Mouse (Mus musculus): ENCODE data around the gene Anapc15-ps. TPM values are rescaled to one million over a fixed set of nuclear protein-coding genes. Genes with fewer than 3 reads are reported as not detected.

Gene Anapc15-ps
- polyA plus RNA-seq, 1 experiment from 2014 or later: not detected

GRCm38 (mm10) chr10:95677356-95678109 is 4.3 kb upstream of the Anapc15-ps start:
- H3K27me3 ChIP-seq (replicated peaks; ENCODE audit: low read depth, poor library complexity, severe bottlenecking): no peaks in the 10 kb centered on the region
- peak overlapping the region; percentile 19; the same call in 1 of the 2 replicates for H3K27ac ChIP-seq (replicated peaks)
- 69% methylated on average over 22 of the region's 22 CpGs for WGBS

GRCm38 (mm10) chr10:95676991-95677355 is 3.7 kb upstream of the Anapc15-ps start:
- WGBS: 79% methylated on average over 5 of the region's 5 CpGs
- Histone ChIP-seq H3K27ac (replicated peaks) (no peak overlapping the region), H3K9me3 (no peaks in the 10 kb centered on the region), H3K4me1 (peaks cover 33% of the 10 kb centered on the region), H3K4me3 (no peak overlapping the region), H3K27me3 (replicated peaks; ENCODE audit: low read depth, poor library complexity, severe bottlenecking) (no peaks in the 10 kb centered on the region), H3K36me3 (replicated peaks) (no peaks in the 10 kb centered on the region)
- no peak for DNase-seq (ENCODE audit: low spot score)

More at GRCm38 (mm10) chr10:95677356-95678109, 4.3 kb upstream of the Anapc15-ps start:
- DNase-seq (ENCODE audit: low spot score): peak; percentile 30
- Histone ChIP-seq H3K36me3 (replicated peaks) (no peaks in the 10 kb centered on the region), H3K9me3 (no peaks in the 10 kb centered on the region), H3K4me3 (peak overlapping the region; percentile 20; the same call in 1 of the 2 replicates), H3K4me1 (peaks cover 29% of the 10 kb centered on the region)

DNA sequence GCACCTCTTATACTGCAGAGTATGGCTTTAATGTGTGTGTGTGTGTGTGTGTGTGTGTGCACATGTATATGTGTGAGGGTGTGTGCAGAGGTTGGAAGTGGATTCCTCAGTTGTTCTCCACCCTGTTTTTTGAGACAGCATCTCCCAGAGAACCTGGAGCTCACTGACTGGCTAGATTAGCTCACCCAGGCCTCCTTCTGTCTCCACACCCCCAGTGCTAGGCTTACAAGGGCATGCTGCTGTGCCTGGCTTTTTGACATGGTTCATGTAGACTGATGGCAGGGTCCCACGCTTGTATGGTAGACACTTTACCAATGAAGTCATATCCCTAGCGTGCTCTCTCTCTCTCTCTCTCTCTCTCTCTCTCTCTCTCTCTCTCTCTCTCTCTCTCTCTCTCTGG is 3.1 kb upstream of the Anapc15-ps start:
- WGBS: 88% methylated on average over 2 of the region's 2 CpGs
- no peaks in the 10 kb centered on the region for H3K27me3 ChIP-seq (replicated peaks; ENCODE audit: low read depth, poor library complexity, severe bottlenecking)

DNA sequence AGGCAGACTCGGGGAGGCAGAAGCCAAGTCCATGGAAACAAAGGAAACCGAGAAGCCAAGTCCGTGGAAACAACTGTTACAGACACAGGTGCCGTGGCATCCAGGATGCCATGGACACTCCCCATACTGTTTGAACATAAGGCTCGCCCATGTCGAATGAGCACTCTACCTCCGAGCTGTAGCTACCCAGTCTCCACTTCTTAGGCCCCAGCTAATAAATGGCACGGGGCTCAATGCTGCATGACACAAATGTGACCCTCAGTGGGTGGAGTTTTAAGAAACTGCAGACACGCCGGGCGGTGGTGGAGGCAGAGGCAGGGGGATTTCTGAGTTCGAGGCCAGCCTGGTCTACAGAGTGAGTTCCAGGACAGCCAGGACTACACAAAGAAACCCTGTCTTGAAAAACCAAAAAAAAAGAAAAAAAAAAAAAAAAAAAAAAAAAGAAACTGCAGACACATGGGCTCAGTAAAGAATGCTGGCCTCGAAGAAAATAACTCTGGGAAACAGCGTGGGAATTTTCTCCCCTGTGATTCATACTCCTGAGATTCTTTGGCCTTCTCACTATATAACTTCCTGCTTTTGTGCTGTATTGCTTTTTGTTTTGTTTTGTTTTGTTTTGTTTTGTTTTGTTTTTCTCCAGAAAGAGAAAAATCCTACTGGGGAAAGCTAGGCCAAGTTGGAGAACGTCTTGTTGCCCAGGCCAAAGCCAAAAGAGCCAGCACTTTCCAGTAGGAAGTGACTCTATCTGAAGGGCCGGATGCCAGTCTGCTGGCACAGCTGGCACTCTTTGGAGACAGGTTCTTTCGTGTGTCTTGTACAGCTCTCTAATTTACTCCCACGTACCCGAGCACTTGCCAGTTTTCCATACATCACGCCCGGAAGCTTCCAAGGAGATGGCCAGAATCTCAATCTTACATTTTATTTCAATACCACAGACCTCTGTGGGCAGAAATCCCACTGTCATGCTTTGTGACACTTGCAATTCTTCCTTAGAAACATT is 2.2 kb downstream of the Anapc15-ps start:
- H3K27me3 ChIP-seq (replicated peaks; ENCODE audit: low read depth, poor library complexity, severe bottlenecking): no peaks in the 10 kb centered on the region
- H3K4me3 ChIP-seq: no peak overlapping the region
- no peak for DNase-seq (ENCODE audit: low spot score)
- 0 out of 2 replicates have a peak, but pooled peaks cover 8% of the 10 kb centered on the region for H3K4me1 ChIP-seq
- no peaks in the 10 kb centered on the region for H3K9me3 ChIP-seq
- H3K27ac ChIP-seq (replicated peaks): no peak overlapping the region
- 88% methylated on average over 21 of the region's 21 CpGs for WGBS
- H3K36me3 ChIP-seq (replicated peaks): no peaks in the 10 kb centered on the region

More for the DNA sequence above, 3.1 kb upstream of the Anapc15-ps start:
- Histone ChIP-seq H3K36me3 (replicated peaks) (no peaks in the 10 kb centered on the region), H3K27ac (replicated peaks) (no peak overlapping the region), H3K9me3 (no peaks in the 10 kb centered on the region), H3K4me3 (no peak overlapping the region), H3K4me1 (peaks cover 34% of the 10 kb centered on the region)
- DNase-seq (ENCODE audit: low spot score): no peak

GRCm38 (mm10) chr10:95669872-95670271 is 3.4 kb downstream of the Anapc15-ps start:
- no peak for DNase-seq (ENCODE audit: low spot score)
- no peaks in the 10 kb centered on the region for H3K36me3 ChIP-seq (replicated peaks)
- no peak overlapping the region for H3K27ac ChIP-seq (replicated peaks)
- H3K9me3 ChIP-seq: no peaks in the 10 kb centered on the region
- WGBS: 85% methylated on average over 4 of the region's 4 CpGs
- no peaks in the 10 kb centered on the region for H3K27me3 ChIP-seq (replicated peaks; ENCODE audit: low read depth, poor library complexity, severe bottlenecking)
- H3K4me3 ChIP-seq: no peak overlapping the region
- peaks cover 13% of the 10 kb centered on the region; the same call in 1 of the 2 replicates for H3K4me1 ChIP-seq

GRCm38 (mm10) chr10:95669034-95669433 is 4.2 kb downstream of the Anapc15-ps start:
- Histone ChIP-seq H3K4me3 (no peak overlapping the region), H3K36me3 (replicated peaks) (no peaks in the 10 kb centered on the region), H3K27ac (replicated peaks) (no peak overlapping the region), H3K27me3 (replicated peaks; ENCODE audit: low read depth, poor library complexity, severe bottlenecking) (no peaks in the 10 kb centered on the region), H3K9me3 (no peaks in the 10 kb centered on the region), H3K4me1 (peaks cover 13% of the 10 kb centered on the region; the same call in 1 of the 2 replicates)
- 87% methylated on average over 3 of the region's 3 CpGs for WGBS
- DNase-seq (ENCODE audit: low spot score): no peak

- DNase-seq (ENCODE audit: low spot score): no peak
- H3K27ac ChIP-seq (replicated peaks): no peak overlapping the region
- no peaks in the 10 kb centered on the region for H3K27me3 ChIP-seq (replicated peaks; ENCODE audit: low read depth, poor library complexity, severe bottlenecking)
- H3K4me3 ChIP-seq: no peak overlapping the region
- no peaks in the 10 kb centered on the region for H3K36me3 ChIP-seq (replicated peaks)
- H3K9me3 ChIP-seq: no peaks in the 10 kb centered on the region
- 61% methylated on average over 3 of the region's 3 CpGs for WGBS
- H3K4me1 ChIP-seq: peaks cover 13% of the 10 kb centered on the region; the same call in 1 of the 2 replicates
Observed at GRCm38 (mm10) chr10:95667371-95668030, 5.8 kb downstream of the Anapc15-ps start.

GRCm38 (mm10) chr10:95666791-95667190 is 6.5 kb downstream of the Anapc15-ps start:
- no peak overlapping the region for H3K27ac ChIP-seq (replicated peaks)
- H3K4me3 ChIP-seq: no peak overlapping the region
- no peaks in the 10 kb centered on the region for H3K9me3 ChIP-seq
- 74% methylated on average over 2 of the region's 2 CpGs for WGBS
- DNase-seq (ENCODE audit: low spot score): no peak
- no peaks in the 10 kb centered on the region for H3K27me3 ChIP-seq (replicated peaks; ENCODE audit: low read depth, poor library complexity, severe bottlenecking)
- peaks cover 9% of the 10 kb centered on the region; the same call in 1 of the 2 replicates for H3K4me1 ChIP-seq
- H3K36me3 ChIP-seq (replicated peaks): no peaks in the 10 kb centered on the region

- no peak for DNase-seq (ENCODE audit: low spot score)
- 39% methylated on average over 11 of the region's 11 CpGs for WGBS
- no peak overlapping the region for H3K27ac ChIP-seq (replicated peaks)
- H3K27me3 ChIP-seq (replicated peaks; ENCODE audit: low read depth, poor library complexity, severe bottlenecking): no peaks in the 10 kb centered on the region
- peaks cover 15% of the 10 kb centered on the region for H3K4me1 ChIP-seq
- H3K4me3 ChIP-seq: no peak overlapping the region
- no peaks in the 10 kb centered on the region for H3K9me3 ChIP-seq
- no peaks in the 10 kb centered on the region for H3K36me3 ChIP-seq (replicated peaks)
Observed at GRCm38 (mm10) chr10:95665426-95665990, 7.7 kb downstream of the Anapc15-ps start.

DNA sequence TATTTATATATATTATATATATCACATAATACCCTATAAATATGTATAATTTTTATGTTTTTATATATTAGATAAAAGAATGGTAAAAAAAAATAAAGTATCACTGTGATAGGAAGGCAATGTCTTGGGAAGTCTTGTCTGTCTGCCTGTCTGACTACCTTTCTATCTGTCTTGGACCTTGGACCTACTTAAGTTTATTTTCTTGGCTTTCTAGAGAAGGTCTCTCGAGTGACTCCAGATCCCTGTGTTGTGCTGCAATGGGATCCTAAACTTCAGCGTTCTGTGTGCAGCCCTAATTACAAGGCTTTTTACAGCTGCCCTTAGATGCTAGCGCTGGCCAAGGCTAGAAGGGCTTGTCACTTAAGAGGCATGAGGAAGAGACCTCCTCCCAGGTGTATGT is 8.6 kb downstream of the Anapc15-ps start:
- no peak overlapping the region for H3K4me3 ChIP-seq
- no peaks in the 10 kb centered on the region for H3K36me3 ChIP-seq (replicated peaks)
- no peak for DNase-seq (ENCODE audit: low spot score)
- peaks cover 24% of the 10 kb centered on the region for H3K4me1 ChIP-seq
- WGBS: 83% methylated on average over 3 of the region's 3 CpGs
- no peak overlapping the region for H3K27ac ChIP-seq (replicated peaks)
- H3K27me3 ChIP-seq (replicated peaks; ENCODE audit: low read depth, poor library complexity, severe bottlenecking): no peaks in the 10 kb centered on the region
- H3K9me3 ChIP-seq: no peaks in the 10 kb centered on the region

DNA sequence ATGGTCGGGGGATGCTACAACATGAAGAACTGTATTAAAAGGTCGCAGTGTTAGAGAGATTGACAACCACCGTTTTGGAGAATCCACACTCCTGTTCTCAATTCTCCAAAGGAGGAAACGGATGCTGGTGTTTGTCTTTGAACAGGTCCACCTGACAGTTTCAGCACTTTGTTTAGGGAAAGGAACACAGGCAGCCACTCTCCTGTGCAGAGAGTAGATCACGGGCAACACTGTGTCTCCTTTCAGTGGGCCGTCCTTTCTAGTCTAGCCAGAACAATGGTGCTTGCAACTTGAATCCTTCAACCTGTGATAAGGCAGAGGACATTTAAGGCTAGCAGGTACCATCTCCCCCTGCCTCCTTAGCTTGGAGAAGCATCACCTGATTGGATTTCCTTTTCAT is 12.9 kb downstream of the Anapc15-ps start:
- Histone ChIP-seq H3K36me3 (replicated peaks) (no peaks in the 10 kb centered on the region), H3K27me3 (replicated peaks; ENCODE audit: low read depth, poor library complexity, severe bottlenecking) (no peaks in the 10 kb centered on the region), H3K4me1 (peaks cover 25% of the 10 kb centered on the region), H3K27ac (replicated peaks) (no peak overlapping the region; the same call in 1 of the 2 replicates), H3K9me3 (no peaks in the 10 kb centered on the region), H3K4me3 (no peak overlapping the region)
- 59% methylated on average over 6 of the region's 6 CpGs for WGBS
- no peak for DNase-seq (ENCODE audit: low spot score)
